Mouse (Mus musculus) neural tube, embryonic 14.5 days (tissue): ENCODE data around the gene Oas3. TPM values are rescaled to one million over a fixed set of nuclear protein-coding genes. Genes with fewer than 3 reads are reported as not detected.

Experiments used
- ATAC-seq: fragments of 200-750 bp; cut with Nextera tagmentation; 2 replicates; pipeline ENCODE4 v1.8.0; 2017; ENCODE audit warnings: low read depth, mild to moderate bottlenecking, moderate TSS enrichment, moderate library complexity
- H3K27ac ChIP-seq: fragments of 300-500 bp; sonication (generic); 2 replicates; pipeline ENCODE4 v1.5.1; 2014; ENCODE audit warnings: low read depth, mild to moderate bottlenecking, control low read depth, low read length, moderate library complexity, mixed read lengths
- H3K27me3 ChIP-seq: fragments of 300-500 bp; sonication (generic); 2 replicates; pipeline ENCODE4 v1.6.1; 2014; ENCODE audit warnings: low read length; ENCODE audit not compliant: control insufficient read depth, insufficient read depth
- H3K36me3 ChIP-seq: fragments of 300-500 bp; sonication (generic); 2 replicates; pipeline ENCODE4 v1.6.1; 2014; ENCODE audit warnings: low read length, mixed read lengths; ENCODE audit not compliant: control insufficient read depth, insufficient read depth
- H3K4me1 ChIP-seq: fragments of 300-500 bp; sonication (generic); 2 replicates; pipeline ENCODE4 v1.6.1; 2014; ENCODE audit warnings: low read length; ENCODE audit not compliant: control insufficient read depth, insufficient read depth
- H3K4me2 ChIP-seq: fragments of 300-500 bp; sonication (generic); 2 replicates; pipeline ENCODE4 v1.6.1; 2014; ENCODE audit warnings: mild to moderate bottlenecking, low read depth, low read length, control low read depth
- H3K4me3 ChIP-seq: fragments of 300-500 bp; sonication (generic); 2 replicates; pipeline ENCODE4 v1.5.1; 2014; ENCODE audit warnings: low read depth, low read length, control low read depth, mixed read lengths
- H3K9ac ChIP-seq: fragments of 300-500 bp; sonication (generic); replicated peaks from 2 replicates; pipeline ENCODE4 v1.6.1; 2014; ENCODE audit warnings: low read depth, mild to moderate bottlenecking, control low read depth, low read length, mixed read lengths
- H3K9me3 ChIP-seq: fragments of 300-500 bp; sonication (generic); 2 replicates; pipeline ENCODE4 v1.6.1; 2016; ENCODE audit warnings: low read length; ENCODE audit not compliant: control insufficient read depth
- WGBS: fragments of 180-500 bp; shearing (Covaris S2); extraction: QIAGEN DNeasy Blood & Tissue Kit; methylation state at CpG from one replicate; pipeline ENCODE4 v1.1.7; 2014; 5-methylcytosine and 5-hydroxymethylcytosine counted together
- polyA plus RNA-seq: library from polyadenylated mRNA; unstranded; fragments of >200 nt; fragmentation: Nextera tagmentation; extraction: Ambion mirVana; gene quantifications from 2 replicates; pipeline ENCODE4 v1.2.1, GENCODE M21; 2014

Gene Oas3
- polyA plus RNA-seq, 1 experiment from 2014 or later, result 0.42 TPM

DNA sequence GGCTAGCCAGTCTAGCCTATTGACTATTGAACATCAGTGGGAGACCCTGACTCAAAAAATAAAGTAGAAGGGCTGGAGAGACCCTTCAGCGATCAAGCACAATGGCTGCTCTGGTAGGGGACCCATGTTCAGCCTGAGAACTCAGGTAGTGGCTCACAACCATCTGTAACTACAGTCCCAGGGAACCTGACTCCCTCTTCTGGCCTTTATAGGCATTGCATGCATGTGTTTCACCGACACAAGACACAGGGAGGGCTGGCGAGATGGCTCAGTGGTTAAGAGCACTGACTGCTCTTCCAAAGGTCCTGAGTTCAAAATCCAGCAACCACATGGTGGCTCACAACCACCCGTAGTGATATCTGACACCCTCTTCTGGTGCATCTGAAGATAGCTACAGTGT, 35.3 kb downstream of the Oas3 start:
- no peak overlapping the region for H3K4me3 ChIP-seq
- WGBS, result 25% methylated on average over 4 of the region's 4 CpGs
- no peak for ATAC-seq
- H3K9ac ChIP-seq, result no peak overlapping the region
- no peaks in the 10 kb centered on the region for H3K9me3 ChIP-seq
- no peak overlapping the region for H3K4me2 ChIP-seq
- H3K27me3 ChIP-seq, result no peaks in the 10 kb centered on the region
- no peak overlapping the region for H3K27ac ChIP-seq
- H3K4me1 ChIP-seq, result no peaks in the 10 kb centered on the region
- H3K36me3 ChIP-seq, result no peaks in the 10 kb centered on the region

DNA sequence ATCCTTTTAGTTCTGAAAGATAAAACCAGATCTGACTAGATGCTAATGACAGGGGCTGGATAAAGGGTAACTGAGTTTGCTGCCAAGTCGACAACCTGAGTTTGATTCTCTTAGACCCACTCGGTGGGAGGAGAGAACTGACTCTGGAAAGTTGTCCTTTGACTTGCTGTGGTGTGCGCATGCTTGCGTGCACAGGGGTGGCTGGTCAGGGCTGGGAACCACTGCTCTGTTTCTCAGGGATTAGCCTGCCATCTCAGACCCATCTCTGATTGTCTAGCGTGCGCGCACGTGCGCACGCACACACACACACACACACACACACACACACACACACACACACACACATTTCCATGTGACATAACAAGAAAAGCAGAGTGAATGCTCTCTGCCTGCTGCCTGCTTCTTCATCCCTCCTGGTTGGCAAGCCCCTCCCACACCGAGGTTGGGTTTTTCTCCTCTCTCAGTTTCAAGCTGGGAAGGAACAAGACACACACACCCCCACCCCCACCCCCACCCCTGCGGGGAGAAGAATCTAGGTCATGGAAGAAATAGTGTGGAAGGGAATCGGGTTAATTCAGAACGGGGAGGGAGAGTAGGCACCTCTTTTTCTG, 43.0 kb downstream of the Oas3 start:
- H3K9me3 ChIP-seq, result no peaks in the 10 kb centered on the region
- no peak overlapping the region for H3K27ac ChIP-seq
- H3K4me1 ChIP-seq, result no peaks in the 10 kb centered on the region
- H3K4me3 ChIP-seq, result no peak overlapping the region
- ATAC-seq, result no peak
- no peaks in the 10 kb centered on the region for H3K36me3 ChIP-seq
- no peak overlapping the region for H3K9ac ChIP-seq
- 76% methylated on average over 14 of the region's 14 CpGs for WGBS
- no peaks in the 10 kb centered on the region for H3K27me3 ChIP-seq
- H3K4me2 ChIP-seq, result no peak overlapping the region

DNA sequence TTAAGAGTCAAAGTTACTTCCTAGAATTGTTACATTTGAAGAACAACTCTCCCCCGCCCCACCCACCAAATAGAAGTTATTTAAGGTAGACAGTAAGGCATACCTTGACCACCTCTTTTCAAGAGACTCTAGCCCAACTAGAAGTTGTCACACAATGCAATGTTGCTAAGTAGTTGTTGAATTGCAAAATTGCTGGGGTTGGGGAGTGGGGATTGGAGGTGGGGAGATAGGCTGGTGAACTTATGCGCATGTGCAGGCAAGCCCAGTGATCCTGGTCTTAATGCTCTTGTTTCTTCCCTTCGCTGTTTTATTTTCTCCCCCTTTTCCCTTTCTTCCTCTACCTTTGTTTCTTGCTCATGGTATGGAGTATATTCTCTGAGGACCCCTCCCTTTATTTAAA, 43.8 kb downstream of the Oas3 start:
- Histone ChIP-seq H3K4me2 (no peak overlapping the region), H3K4me1 (no peaks in the 10 kb centered on the region), H3K4me3 (no peak overlapping the region), H3K27ac (no peak overlapping the region), H3K36me3 (no peaks in the 10 kb centered on the region), H3K9me3 (no peaks in the 10 kb centered on the region), H3K9ac (no peak overlapping the region), H3K27me3 (no peaks in the 10 kb centered on the region)
- no peak for ATAC-seq
- 90% methylated on average over 3 of the region's 3 CpGs for WGBS

- Histone ChIP-seq H3K4me1 (no peaks in the 10 kb centered on the region), H3K9me3 (no peaks in the 10 kb centered on the region), H3K27ac (no peak overlapping the region), H3K9ac (no peak overlapping the region), H3K4me3 (no peak overlapping the region), H3K27me3 (no peaks in the 10 kb centered on the region), H3K36me3 (no peaks in the 10 kb centered on the region), H3K4me2 (no peak overlapping the region)
- no peak for ATAC-seq
- WGBS, result 70% methylated on average over 1 of the region's 1 CpGs
Observed at GRCm38 (mm10) chr5:120732740-120733139, 44.7 kb downstream of the Oas3 start.

DNA sequence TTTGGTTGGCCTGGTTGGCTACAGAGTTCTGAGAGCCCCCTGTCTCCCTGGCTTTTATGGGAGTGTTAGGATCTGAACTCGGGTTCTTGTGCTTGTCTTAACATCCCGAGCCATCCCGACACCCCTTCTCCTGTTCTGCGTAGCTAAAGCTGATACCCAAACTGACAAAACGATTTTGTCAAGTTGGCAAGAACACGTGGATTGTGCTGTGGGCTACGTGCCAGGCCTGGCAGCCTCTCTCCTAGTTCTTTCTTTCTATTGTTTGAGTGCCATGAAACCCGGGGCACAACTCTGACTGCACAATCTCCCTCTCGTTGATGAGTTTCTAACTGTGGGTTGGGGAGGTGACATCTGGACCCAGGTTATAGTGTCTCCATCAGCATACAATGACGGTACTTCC, 48.1 kb downstream of the Oas3 start:
- Histone ChIP-seq H3K4me3 (no peak overlapping the region), H3K36me3 (no peaks in the 10 kb centered on the region), H3K27me3 (no peaks in the 10 kb centered on the region), H3K4me1 (no peaks in the 10 kb centered on the region), H3K9me3 (no peaks in the 10 kb centered on the region), H3K27ac (no peak overlapping the region), H3K9ac (no peak overlapping the region), H3K4me2 (no peak overlapping the region)
- WGBS, result 70% methylated on average over 10 of the region's 10 CpGs
- ATAC-seq, result no peak

GRCm38 (mm10) chr5:120725811-120726455, 51.5 kb downstream of the Oas3 start:
- no peaks in the 10 kb centered on the region for H3K27me3 ChIP-seq
- no peak for ATAC-seq
- no peak overlapping the region for H3K4me2 ChIP-seq
- H3K9ac ChIP-seq, result no peak overlapping the region
- no peaks in the 10 kb centered on the region for H3K36me3 ChIP-seq
- H3K9me3 ChIP-seq, result no peaks in the 10 kb centered on the region
- no peak overlapping the region for H3K4me3 ChIP-seq
- H3K4me1 ChIP-seq, result no peaks in the 10 kb centered on the region
- WGBS, result 49% methylated on average over 12 of the region's 12 CpGs
- no peak overlapping the region for H3K27ac ChIP-seq

DNA sequence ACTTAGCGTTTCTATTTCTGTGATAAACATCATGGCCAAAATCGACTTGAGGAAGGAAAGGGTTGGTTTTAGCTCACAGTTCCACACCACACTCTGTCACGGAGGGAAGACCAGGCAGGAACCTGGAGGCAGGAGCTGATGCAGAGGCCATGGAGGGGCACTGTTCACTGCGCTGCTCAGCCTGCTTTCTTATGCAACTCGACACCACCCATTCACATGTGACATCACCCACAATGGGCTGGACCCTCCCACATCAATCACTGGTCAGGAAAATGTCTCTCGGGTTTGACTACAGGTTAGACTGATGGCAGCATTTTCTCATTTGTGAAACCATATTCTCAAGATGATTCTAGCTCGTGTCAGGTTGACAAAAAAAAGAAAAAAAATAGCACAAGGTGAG, 56.5 kb downstream of the Oas3 start:
- no peaks in the 10 kb centered on the region for H3K36me3 ChIP-seq
- no peaks in the 10 kb centered on the region for H3K9me3 ChIP-seq
- no peak for ATAC-seq
- 64% methylated on average over 7 of the region's 7 CpGs for WGBS
- no peaks in the 10 kb centered on the region for H3K27me3 ChIP-seq
- no peak overlapping the region for H3K4me2 ChIP-seq
- no peak overlapping the region for H3K27ac ChIP-seq
- no peak overlapping the region for H3K4me3 ChIP-seq
- no peak overlapping the region for H3K9ac ChIP-seq
- H3K4me1 ChIP-seq, result no peaks in the 10 kb centered on the region

- H3K36me3 ChIP-seq, result no peaks in the 10 kb centered on the region
- 54% methylated on average over 15 of the region's 15 CpGs for WGBS
- no peak for ATAC-seq
Observed at GRCm38 (mm10) chr5:120718600-120719378, 58.7 kb downstream of the Oas3 start.

GRCm38 (mm10) chr5:120717136-120717535, 60.3 kb downstream of the Oas3 start:
- H3K4me3 ChIP-seq, result no peak overlapping the region
- WGBS, result 74% methylated on average over 10 of the region's 10 CpGs

More at GRCm38 (mm10) chr5:120718600-120719378, 58.7 kb downstream of the Oas3 start:
- no peak overlapping the region for H3K4me2 ChIP-seq
- H3K9me3 ChIP-seq, result no peaks in the 10 kb centered on the region
- H3K4me1 ChIP-seq, result no peaks in the 10 kb centered on the region
- H3K9ac ChIP-seq, result no peak overlapping the region
- no peaks in the 10 kb centered on the region for H3K27me3 ChIP-seq
- H3K27ac ChIP-seq, result no peak overlapping the region
- no peak overlapping the region for H3K4me3 ChIP-seq

More at GRCm38 (mm10) chr5:120717136-120717535, 60.3 kb downstream of the Oas3 start:
- Histone ChIP-seq H3K27ac (no peak overlapping the region), H3K4me1 (no peaks in the 10 kb centered on the region), H3K9me3 (no peaks in the 10 kb centered on the region), H3K4me2 (no peak overlapping the region), H3K36me3 (no peaks in the 10 kb centered on the region), H3K27me3 (peaks cover 2% of the 10 kb centered on the region; the same call in 1 of the 2 replicates), H3K9ac (no peak overlapping the region)
- no peak for ATAC-seq
